Mouse (Mus musculus) MEL (cell line): ENCODE results near the gene Plekho1.

ENCODE experiments used
- POLR2AphosphoS2 ChIP-seq: IDR thresholded peaks from 2 replicates; pipeline ENCODE4 v1.6.1; 2011; ENCODE audit warnings: low read length, improper control_type of control experiment
- ZNF384 ChIP-seq: IDR thresholded peaks from 2 replicates; pipeline ENCODE4 v1.6.1; 2012; ENCODE audit warnings: low read depth, mild to moderate bottlenecking, inconsistent platforms, low read length, improper control_type of control experiment

DNA sequence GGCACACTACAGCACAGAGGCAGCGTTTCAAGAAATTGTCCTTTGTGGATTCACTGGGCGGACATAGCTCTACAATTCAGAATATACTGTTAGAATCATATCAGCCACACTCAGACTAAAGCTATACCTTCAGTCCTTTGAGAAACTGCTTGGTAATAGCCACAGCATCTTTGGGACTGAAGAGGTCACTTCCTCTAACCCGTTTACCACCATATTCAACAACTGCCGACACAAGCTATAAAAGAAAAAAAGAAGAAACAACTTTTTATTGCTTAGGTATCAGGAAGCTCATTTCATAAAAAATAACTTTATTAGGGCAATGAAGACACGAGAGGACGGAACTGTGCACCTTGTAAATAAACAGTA lies 36.8 kb upstream of the Plekho1 start:
- TF ChIP-seq ZNF384 = no peak
- no peak for TF ChIP-seq POLR2AphosphoS2
